Mouse (Mus musculus): ENCODE measurements at regions not wholly inside any gene's neighbourhood (a gene's known extent, or its start where the extent isn't known, plus 50 kb on each side); places are given as distances from the start of the nearest gene placed in this dataset.

DNA sequence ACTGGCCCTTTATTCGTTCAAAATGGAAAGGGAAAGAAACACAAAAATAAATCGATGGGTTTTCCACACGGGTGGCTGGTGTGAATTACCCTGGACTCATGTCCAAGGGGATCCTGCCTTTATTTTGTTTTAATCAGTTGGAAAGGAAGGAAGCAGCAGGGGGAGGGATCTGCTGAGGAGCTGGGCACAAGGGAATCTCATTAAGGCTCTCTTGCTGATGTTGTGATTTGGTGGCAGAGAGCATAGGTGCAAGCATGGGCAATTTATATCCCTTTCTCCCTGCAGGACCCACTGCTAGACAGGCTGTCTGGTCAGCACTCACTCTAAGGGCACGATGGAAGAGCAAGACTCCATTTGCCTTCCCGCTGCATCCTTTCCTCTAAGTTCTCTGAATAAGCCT is 469.2 kb downstream of the Epha7 start:
- H3K9me3 ChIP-seq (replicated peaks): no peaks in the 10 kb centered on the region
- H3K27me3 ChIP-seq (ENCODE audit: low read depth, poor library complexity, severe bottlenecking): no peaks in the 10 kb centered on the region
- no peaks in the 10 kb centered on the region for H3K36me3 ChIP-seq
- no peak overlapping the region for H3K4me3 ChIP-seq
- H3K4me1 ChIP-seq: no peaks in the 10 kb centered on the region
- DNase-seq (ENCODE audit: low spot score): no peak
- H3K27ac ChIP-seq: no peak overlapping the region
- WGBS: 63% methylated on average over 5 of the region's 5 CpGs

DNA sequence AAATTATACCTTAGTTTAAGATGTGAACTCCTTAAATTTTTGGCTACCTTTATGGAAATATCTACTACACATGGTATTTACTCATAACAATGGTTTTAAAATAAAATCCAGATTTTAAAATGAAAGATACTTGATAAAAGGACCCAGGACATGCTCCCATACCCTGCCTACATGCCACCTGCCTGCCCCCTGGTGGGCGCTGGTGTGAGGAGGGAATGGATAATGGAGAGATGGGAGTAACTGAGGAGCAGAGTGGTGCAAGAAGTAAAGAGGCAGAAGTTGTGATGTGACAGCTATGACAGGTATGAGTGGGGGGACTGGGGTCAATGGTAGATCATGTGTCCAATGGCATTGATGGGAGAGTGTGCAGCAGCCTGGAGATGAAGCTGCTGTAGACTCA is 488.4 kb downstream of the Epha7 start:
- Histone ChIP-seq H3K4me1 (no peaks in the 10 kb centered on the region), H3K4me3 (no peak overlapping the region), H3K27me3 (ENCODE audit: low read depth, poor library complexity, severe bottlenecking) (no peaks in the 10 kb centered on the region), H3K27ac (no peak overlapping the region), H3K9me3 (replicated peaks) (no peaks in the 10 kb centered on the region), H3K36me3 (no peaks in the 10 kb centered on the region)
- 40% methylated on average over 1 of the region's 1 CpGs for WGBS
- DNase-seq (ENCODE audit: low spot score): no peak

DNA sequence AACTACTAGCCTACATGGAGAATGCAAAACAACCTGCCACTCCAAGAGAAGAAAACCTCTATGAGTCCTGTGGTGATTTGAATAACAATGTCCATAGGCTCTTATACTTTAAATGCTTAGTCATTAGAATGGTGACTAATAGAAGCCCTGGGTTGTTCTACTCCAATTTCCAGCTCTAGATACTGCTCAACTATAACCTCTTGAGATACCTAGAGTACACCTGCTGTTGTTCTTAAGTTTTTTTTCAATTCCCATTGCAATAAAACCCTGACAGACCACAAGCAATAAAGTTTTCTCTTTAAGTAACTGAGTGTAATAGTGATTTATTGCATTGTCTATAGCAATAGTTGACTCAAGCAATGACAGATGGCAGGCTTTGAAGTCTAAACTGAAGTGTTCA is 491.0 kb downstream of the Epha7 start:
- Histone ChIP-seq H3K27me3 (ENCODE audit: low read depth, poor library complexity, severe bottlenecking) (no peaks in the 10 kb centered on the region), H3K9me3 (replicated peaks) (no peaks in the 10 kb centered on the region), H3K4me3 (no peak overlapping the region), H3K36me3 (no peaks in the 10 kb centered on the region), H3K4me1 (no peaks in the 10 kb centered on the region), H3K27ac (no peak overlapping the region)
- DNase-seq (ENCODE audit: low spot score): no peak

- Histone ChIP-seq H3K9me3 (replicated peaks) (no peaks in the 10 kb centered on the region), H3K27ac (no peak overlapping the region), H3K4me3 (no peak overlapping the region), H3K36me3 (no peaks in the 10 kb centered on the region), H3K4me1 (no peaks in the 10 kb centered on the region), H3K27me3 (ENCODE audit: low read depth, poor library complexity, severe bottlenecking) (no peaks in the 10 kb centered on the region)
- 95% methylated on average over 1 of the region's 1 CpGs for WGBS
- no peak for DNase-seq (ENCODE audit: low spot score)
Observed at GRCm38 (mm10) chr4:29307245-29307644, 494.3 kb downstream of the Epha7 start.

DNA sequence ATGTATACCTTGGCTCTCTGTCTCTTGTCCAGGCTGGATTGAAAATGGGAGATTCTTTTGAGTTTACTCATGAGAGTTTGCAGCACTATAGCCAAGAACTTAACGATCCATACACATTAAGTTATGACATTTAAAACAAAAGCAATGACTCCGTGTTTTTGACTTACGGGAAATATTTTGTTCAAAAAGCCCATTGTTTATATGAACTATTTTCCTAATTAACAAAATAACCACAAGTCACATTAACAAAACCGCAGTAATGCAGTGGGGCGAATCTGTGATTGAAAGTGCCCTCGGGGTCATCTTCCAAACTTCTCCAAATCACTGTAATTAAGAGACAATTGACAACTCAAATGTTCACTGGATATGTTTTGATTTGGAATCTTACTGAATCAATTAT is 511.0 kb downstream of the Epha7 start:
- Histone ChIP-seq H3K27me3 (ENCODE audit: low read depth, poor library complexity, severe bottlenecking) (no peaks in the 10 kb centered on the region), H3K4me1 (no peaks in the 10 kb centered on the region), H3K27ac (no peak overlapping the region), H3K9me3 (replicated peaks) (no peaks in the 10 kb centered on the region), H3K36me3 (no peaks in the 10 kb centered on the region), H3K4me3 (no peak overlapping the region)
- 91% methylated on average over 6 of the region's 6 CpGs for WGBS
- DNase-seq (ENCODE audit: low spot score): no peak

- Histone ChIP-seq H3K27ac (no peak overlapping the region), H3K4me3 (no peak overlapping the region), H3K9me3 (replicated peaks) (no peaks in the 10 kb centered on the region), H3K4me1 (no peaks in the 10 kb centered on the region), H3K36me3 (no peaks in the 10 kb centered on the region), H3K27me3 (ENCODE audit: low read depth, poor library complexity, severe bottlenecking) (no peaks in the 10 kb centered on the region)
- no peak for DNase-seq (ENCODE audit: low spot score)
- WGBS: 77% methylated on average over 2 of the region's 2 CpGs
Observed at GRCm38 (mm10) chr4:29329145-29329544, 516.2 kb downstream of the Epha7 start.

DNA sequence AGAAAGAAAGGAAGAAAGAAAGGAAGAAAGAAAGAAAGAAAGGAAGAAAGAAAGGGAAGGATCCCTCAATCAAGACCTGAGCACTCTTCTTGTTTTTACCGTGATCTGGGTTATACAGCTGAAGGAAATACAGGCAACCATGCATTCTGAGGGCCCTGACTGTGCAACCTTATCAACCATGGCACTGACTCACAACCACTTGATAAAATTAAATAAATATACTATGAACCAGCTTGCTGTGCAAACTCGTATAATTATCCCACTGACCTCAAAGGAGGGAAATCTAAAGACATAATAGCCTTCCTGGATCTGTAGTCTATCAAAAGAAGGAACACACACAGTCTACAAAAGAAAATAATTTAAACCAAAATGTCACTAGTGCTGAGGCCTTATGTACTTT is 518.8 kb downstream of the Epha7 start:
- WGBS: 85% methylated on average over 2 of the region's 2 CpGs
- no peak for DNase-seq (ENCODE audit: low spot score)

DNA sequence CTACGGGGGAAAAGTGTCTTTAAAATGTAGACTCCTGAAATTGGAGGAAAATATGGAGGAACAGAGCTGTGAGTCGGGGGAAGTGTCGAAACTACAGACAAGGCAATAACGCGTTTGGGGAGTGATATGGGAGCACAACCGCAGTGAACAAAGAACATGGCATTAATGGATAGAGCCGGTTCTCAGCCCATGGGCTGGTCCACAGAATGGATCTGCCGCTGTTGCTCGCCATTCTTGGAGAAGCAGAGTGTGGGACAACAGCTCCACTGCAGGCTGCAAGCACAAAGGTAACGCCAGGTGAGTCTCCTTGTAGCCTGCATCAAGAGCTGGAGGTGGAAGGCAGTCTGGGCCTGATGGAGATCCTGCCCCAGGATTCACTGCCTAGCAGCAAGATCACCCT is 524.3 kb downstream of the Epha7 start:
- no peaks in the 10 kb centered on the region for H3K27me3 ChIP-seq (ENCODE audit: low read depth, poor library complexity, severe bottlenecking)
- no peaks in the 10 kb centered on the region for H3K36me3 ChIP-seq
- H3K4me3 ChIP-seq: no peak overlapping the region
- H3K9me3 ChIP-seq (replicated peaks): no peaks in the 10 kb centered on the region
- 91% methylated on average over 10 of the region's 10 CpGs for WGBS
- H3K27ac ChIP-seq: no peak overlapping the region
- no peak for DNase-seq (ENCODE audit: low spot score)
- no peaks in the 10 kb centered on the region for H3K4me1 ChIP-seq

More for the DNA sequence above, 518.8 kb downstream of the Epha7 start:
- Histone ChIP-seq H3K27ac (no peak overlapping the region), H3K36me3 (no peaks in the 10 kb centered on the region), H3K4me1 (no peaks in the 10 kb centered on the region), H3K4me3 (no peak overlapping the region), H3K9me3 (replicated peaks) (no peaks in the 10 kb centered on the region), H3K27me3 (ENCODE audit: low read depth, poor library complexity, severe bottlenecking) (no peaks in the 10 kb centered on the region)

DNA sequence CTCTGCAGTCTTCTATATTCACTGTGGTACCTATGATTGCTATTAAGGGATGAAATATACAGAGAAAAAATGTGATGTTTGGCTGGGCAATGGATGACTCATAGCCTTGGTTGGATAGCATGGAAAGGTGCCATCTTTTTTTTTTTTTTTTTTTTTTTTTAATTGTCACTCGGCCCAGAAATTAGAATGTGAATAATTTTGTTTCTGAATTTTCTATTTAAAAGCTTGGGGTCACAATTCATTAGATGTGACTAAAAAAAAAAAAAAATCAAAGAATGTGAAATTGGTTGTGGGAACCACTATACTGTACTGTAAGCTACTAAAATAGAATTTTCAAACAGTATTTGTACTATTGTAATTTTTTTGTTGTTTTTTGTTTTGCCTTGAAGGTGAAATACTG is 549.3 kb downstream of the Epha7 start:
- Histone ChIP-seq H3K27me3 (ENCODE audit: low read depth, poor library complexity, severe bottlenecking) (no peaks in the 10 kb centered on the region), H3K4me3 (no peak overlapping the region), H3K4me1 (no peaks in the 10 kb centered on the region), H3K36me3 (no peaks in the 10 kb centered on the region), H3K27ac (no peak overlapping the region), H3K9me3 (replicated peaks) (no peaks in the 10 kb centered on the region)
- 87% methylated on average over 1 of the region's 1 CpGs for WGBS
- no peak for DNase-seq (ENCODE audit: low spot score)

- Histone ChIP-seq H3K9me3 (replicated peaks) (no peaks in the 10 kb centered on the region), H3K27me3 (ENCODE audit: low read depth, poor library complexity, severe bottlenecking) (no peaks in the 10 kb centered on the region), H3K27ac (no peak overlapping the region), H3K4me3 (no peak overlapping the region), H3K36me3 (no peaks in the 10 kb centered on the region), H3K4me1 (no peaks in the 10 kb centered on the region)
- 89% methylated on average over 1 of the region's 1 CpGs for WGBS
- DNase-seq (ENCODE audit: low spot score): no peak
Observed at GRCm38 (mm10) chr4:29389282-29389681, 576.4 kb downstream of the Epha7 start.

DNA sequence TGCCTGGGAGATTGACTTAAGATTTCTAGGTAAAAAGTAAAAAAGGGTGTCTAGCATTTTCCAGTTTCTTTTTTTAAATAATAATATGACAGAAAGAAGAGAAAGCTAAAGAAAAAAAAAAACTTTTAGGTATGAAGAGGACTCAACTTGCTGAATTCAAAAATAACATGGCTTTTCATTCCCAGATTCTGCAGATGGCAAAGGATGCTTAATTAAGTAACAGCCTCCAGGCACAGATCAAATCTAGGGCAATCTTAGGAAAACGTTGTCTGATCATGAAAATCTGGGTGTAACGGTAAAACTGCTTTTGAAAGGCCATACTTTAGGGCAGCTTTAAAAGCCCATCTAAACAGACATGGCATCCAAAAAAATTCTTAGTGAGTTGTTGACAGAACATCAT is 577.4 kb downstream of the Epha7 start:
- Histone ChIP-seq H3K9me3 (replicated peaks) (no peaks in the 10 kb centered on the region), H3K36me3 (no peaks in the 10 kb centered on the region), H3K27me3 (ENCODE audit: low read depth, poor library complexity, severe bottlenecking) (no peaks in the 10 kb centered on the region), H3K4me1 (no peaks in the 10 kb centered on the region), H3K27ac (no peak overlapping the region), H3K4me3 (no peak overlapping the region)
- no peak for DNase-seq (ENCODE audit: low spot score)
- 82% methylated on average over 2 of the region's 2 CpGs for WGBS

DNA sequence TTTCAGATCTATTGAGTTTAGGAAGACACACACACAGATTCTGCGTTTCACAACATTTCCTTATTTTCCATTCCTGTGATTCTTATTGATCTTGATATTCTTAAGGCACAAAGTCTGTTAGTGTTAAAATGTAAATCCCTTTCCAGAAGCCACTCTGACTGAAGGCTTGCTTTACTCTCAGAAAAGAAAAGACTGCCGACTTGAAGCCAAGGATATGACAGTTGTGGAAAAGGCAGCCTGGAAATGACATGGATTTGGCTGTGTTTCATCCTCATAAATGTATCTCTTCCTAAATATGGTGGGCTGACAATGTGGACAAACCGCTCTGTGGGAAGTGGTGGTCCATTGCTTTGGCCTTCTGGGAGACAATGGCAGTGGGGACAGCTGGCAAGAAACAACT is 589.2 kb downstream of the Epha7 start:
- DNase-seq (ENCODE audit: low spot score): no peak
- WGBS: 91% methylated on average over 3 of the region's 3 CpGs
- Histone ChIP-seq H3K4me3 (no peak overlapping the region), H3K27me3 (ENCODE audit: low read depth, poor library complexity, severe bottlenecking) (no peaks in the 10 kb centered on the region), H3K9me3 (replicated peaks) (no peaks in the 10 kb centered on the region), H3K27ac (no peak overlapping the region), H3K36me3 (no peaks in the 10 kb centered on the region), H3K4me1 (peaks cover 3% of the 10 kb centered on the region; the same call in 1 of the 2 replicates)

DNA sequence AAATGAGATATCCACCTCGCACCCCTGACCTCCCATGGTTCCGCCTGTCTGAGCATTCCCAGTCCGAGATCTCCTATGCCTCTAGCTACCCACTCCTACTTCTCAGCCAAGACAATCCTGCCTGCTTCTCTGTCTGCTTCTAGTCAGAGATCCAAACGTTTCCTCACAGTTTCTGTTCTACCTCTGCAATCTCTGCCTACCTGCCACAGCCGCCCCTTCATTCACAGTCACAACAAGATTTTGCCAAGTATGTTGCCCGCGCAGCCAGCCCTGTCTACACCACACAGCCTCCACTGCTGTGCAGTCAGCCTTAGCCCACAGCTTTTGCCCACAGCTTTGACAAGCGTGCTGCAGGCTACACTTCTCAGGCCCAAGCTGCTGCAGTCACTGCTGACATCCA is 601.7 kb downstream of the Epha7 start:
- Histone ChIP-seq H3K4me1 (no peaks in the 10 kb centered on the region), H3K36me3 (no peaks in the 10 kb centered on the region), H3K27ac (no peak overlapping the region), H3K27me3 (ENCODE audit: low read depth, poor library complexity, severe bottlenecking) (no peaks in the 10 kb centered on the region), H3K9me3 (replicated peaks) (no peaks in the 10 kb centered on the region), H3K4me3 (no peak overlapping the region)
- WGBS: 93% methylated on average over 8 of the region's 8 CpGs
- no peak for DNase-seq (ENCODE audit: low spot score)

DNA sequence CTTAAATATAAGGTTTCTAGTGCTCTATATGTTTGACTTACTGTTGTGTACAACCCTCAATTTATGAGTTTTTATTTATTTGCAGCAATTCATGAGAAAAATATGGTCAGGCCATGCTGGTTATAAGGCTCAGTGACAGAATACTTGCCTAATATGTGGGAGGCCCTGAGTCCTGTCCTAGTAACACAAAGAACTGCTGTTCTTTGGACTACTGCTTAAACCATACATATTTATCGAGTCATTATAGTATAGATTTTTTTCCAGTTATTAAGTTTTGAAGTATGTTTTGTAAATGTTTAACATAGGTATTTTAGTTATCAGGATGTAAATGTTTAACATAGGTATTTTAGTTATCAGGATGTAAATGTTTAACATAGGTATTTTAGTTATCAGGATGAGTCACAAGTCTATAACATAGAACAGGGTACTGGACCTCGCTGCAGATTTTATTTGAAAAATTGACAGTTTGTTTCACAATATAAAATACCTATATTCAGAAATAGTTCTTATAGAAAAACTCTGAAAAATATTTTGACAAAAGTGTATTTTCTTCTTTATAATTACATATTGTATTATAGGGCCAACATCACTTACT is 607.4 kb downstream of the Epha7 start:
- DNase-seq (ENCODE audit: low spot score): no peak
- WGBS: 98% methylated on average over 2 of the region's 2 CpGs
- Histone ChIP-seq H3K9me3 (replicated peaks) (no peaks in the 10 kb centered on the region), H3K27ac (no peak overlapping the region), H3K4me3 (no peak overlapping the region), H3K4me1 (no peaks in the 10 kb centered on the region), H3K36me3 (no peaks in the 10 kb centered on the region), H3K27me3 (ENCODE audit: low read depth, poor library complexity, severe bottlenecking) (no peaks in the 10 kb centered on the region)

Data from limb, embryonic 10.5 days (tissue).